Mouse (Mus musculus) neural tube, embryonic 15.5 days (tissue): Measurements from ENCODE around the gene Mphosph9. TPM values are rescaled to one million over a fixed set of nuclear protein-coding genes. Genes with fewer than 3 reads are reported as not detected.
"Not testable (repeated sequence)": the region's sequence is repeated elsewhere in the genome, so short reads cannot be mapped to it uniquely, and the experiment has no call there.

ENCODE experiments used
- ATAC-seq: fragments of 200-750 bp; cut with Nextera tagmentation; 2 replicates; pipeline ENCODE4 v1.8.0; 2017; ENCODE audit warnings: mild to moderate bottlenecking, moderate TSS enrichment, moderate library complexity; ENCODE audit not compliant: low FRiP score
- H3K27ac ChIP-seq: fragments of 300-500 bp; sonication (generic); replicated peaks from 2 replicates; pipeline ENCODE4 v1.5.1; 2015; ENCODE audit warnings: mild to moderate bottlenecking, inconsistent platforms
- H3K27me3 ChIP-seq: fragments of 300-500 bp; sonication (generic); replicated peaks from 2 replicates; pipeline ENCODE4 v1.6.1; 2015; ENCODE audit warnings: inconsistent platforms
- H3K36me3 ChIP-seq: fragments of 300-500 bp; sonication (generic); 2 replicates; pipeline ENCODE4 v1.6.1; 2015; ENCODE audit warnings: inconsistent platforms
- H3K4me1 ChIP-seq: fragments of 300-500 bp; sonication (generic); 2 replicates; pipeline ENCODE4 v1.6.1; 2015; ENCODE audit warnings: inconsistent platforms
- H3K4me2 ChIP-seq: fragments of 300-500 bp; sonication (generic); 2 replicates; pipeline ENCODE4 v1.6.1; 2015; ENCODE audit warnings: inconsistent platforms, mild to moderate bottlenecking, moderate library complexity
- H3K4me3 ChIP-seq: fragments of 300-500 bp; sonication (generic); replicated peaks from 2 replicates; pipeline ENCODE4 v1.5.1; 2015; ENCODE audit warnings: mild to moderate bottlenecking, inconsistent platforms
- H3K9ac ChIP-seq: fragments of 300-500 bp; sonication (generic); replicated peaks from 2 replicates; pipeline ENCODE4 v1.6.1; 2015; ENCODE audit warnings: mild to moderate bottlenecking, inconsistent platforms
- H3K9me3 ChIP-seq: fragments of 300-500 bp; sonication (generic); replicated peaks from 2 replicates; pipeline ENCODE4 v1.6.1; 2016; ENCODE audit warnings: inconsistent platforms
- WGBS: fragments of 180-500 bp; shearing (Covaris S2); methylation state at CpG from one replicate; pipeline ENCODE4 v1.1.7; 2015; ENCODE audit warnings: mixed read lengths; 5-methylcytosine and 5-hydroxymethylcytosine counted together
- polyA plus RNA-seq: library from polyadenylated mRNA; unstranded; fragments of >200 nt; fragmentation: Nextera tagmentation; extraction: Ambion mirVana; gene quantifications from 2 replicates; pipeline ENCODE4 v1.2.1, GENCODE M21; 2015

Gene Mphosph9
- polyA plus RNA-seq, 1 experiment from 2014 or later = 10.7 TPM

DNA sequence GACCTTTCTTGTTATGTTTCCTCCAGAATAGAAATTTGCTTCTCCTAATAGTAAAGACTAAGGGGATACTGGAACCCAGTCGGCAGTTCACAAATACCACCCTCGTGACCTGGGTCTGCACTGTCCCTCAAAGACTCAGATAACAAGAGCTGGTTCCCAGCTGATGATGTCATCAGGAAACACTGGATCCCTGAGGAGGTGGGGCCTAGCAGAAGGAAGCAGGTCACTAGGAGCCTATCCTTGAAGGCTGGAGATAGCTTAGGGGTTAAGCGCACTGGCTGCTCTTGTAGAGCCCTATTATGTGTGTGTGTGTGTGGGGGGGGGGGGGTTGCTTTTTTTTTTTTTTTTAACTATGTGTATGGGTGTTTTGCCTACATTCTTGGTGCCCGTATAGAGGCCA, 27.6 kb downstream of the Mphosph9 start:
- no peak for ATAC-seq
- H3K27ac ChIP-seq = no peak overlapping the region
- 81% methylated on average over 4 of the region's 4 CpGs for WGBS
- no peaks in the 10 kb centered on the region for H3K4me1 ChIP-seq
- peaks cover 52% of the 10 kb centered on the region for H3K36me3 ChIP-seq
- no peak overlapping the region for H3K9ac ChIP-seq
- no peak overlapping the region for H3K4me2 ChIP-seq
- no peak overlapping the region for H3K4me3 ChIP-seq
- H3K27me3 ChIP-seq = no peaks in the 10 kb centered on the region
- H3K9me3 ChIP-seq = no peaks in the 10 kb centered on the region

DNA sequence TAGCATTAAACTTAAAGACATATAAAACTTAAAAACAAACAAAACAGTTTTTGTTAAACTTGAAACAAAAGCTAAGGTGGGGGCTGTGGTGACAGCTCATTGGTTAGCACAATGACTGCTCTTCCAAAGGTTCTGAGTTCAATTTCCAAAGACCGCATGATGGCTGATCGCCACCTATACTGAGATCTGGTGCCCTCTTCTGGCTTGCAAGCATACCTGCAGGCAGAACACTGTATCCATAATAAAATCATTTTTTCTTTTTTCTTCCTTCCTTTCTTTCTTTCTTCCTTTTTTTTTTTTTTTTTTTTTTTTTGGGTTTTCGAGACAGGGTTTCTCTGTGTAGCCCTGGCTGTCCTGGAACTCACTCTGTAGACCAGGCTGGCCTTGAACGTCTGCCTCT, 28.5 kb downstream of the Mphosph9 start:
- H3K4me2 ChIP-seq, ATAC-seq, H3K27ac ChIP-seq, H3K4me3 ChIP-seq, H3K4me1 ChIP-seq, H3K9ac ChIP-seq, H3K9me3 ChIP-seq, H3K27me3 ChIP-seq: not testable (repeated sequence)
- 60% methylated on average over 3 of the region's 4 CpGs for WGBS
- H3K36me3 ChIP-seq = peaks cover 54% of the 10 kb centered on the region

DNA sequence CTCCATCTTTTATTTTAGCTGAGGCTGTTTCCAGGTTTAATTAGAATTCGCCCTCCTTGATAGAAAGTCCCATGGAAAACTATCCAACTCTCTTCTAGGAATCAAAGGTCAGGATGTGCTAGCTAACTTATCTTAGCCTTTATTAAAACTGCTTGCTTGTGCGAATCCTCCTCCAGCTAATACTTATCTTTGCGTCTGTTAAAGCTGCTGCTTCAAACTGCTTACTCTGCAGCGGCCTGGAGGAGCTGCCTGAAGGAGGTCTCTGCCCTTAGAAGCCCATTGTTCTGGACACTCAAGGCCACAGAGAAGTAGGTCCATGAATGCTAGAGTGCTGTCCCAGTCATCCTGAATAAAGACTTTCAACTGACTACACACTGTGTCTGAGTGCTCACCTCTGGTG, 31.3 kb downstream of the Mphosph9 start:
- no peak overlapping the region for H3K4me2 ChIP-seq
- no peak overlapping the region for H3K9ac ChIP-seq
- H3K4me3 ChIP-seq = no peak overlapping the region
- H3K9me3 ChIP-seq = no peaks in the 10 kb centered on the region
- 94% methylated on average over 4 of the region's 4 CpGs for WGBS
- no peak for ATAC-seq
- H3K4me1 ChIP-seq = no peaks in the 10 kb centered on the region
- H3K36me3 ChIP-seq = peaks cover 65% of the 10 kb centered on the region
- no peak overlapping the region for H3K27ac ChIP-seq
- no peaks in the 10 kb centered on the region for H3K27me3 ChIP-seq

DNA sequence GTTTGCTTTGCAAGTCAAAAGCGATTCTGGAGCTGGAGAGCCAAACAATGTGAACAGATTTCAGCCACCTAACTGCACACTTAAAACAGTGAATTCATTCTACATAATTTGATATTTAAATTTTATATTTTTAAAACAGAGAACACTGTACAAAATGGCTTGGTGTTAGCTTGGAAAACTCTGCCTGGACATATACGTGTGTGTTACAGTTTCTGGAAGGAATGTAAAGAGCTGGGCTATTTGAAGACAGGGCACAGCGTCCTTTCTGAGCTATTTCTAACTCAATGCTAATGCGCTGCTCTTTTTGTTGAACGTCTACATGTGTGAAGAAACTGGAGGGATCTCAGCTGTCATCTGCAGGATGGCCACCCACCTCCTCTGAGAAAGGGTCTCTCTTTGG, 33.8 kb downstream of the Mphosph9 start:
- Histone ChIP-seq H3K27ac (no peak overlapping the region), H3K9ac (no peak overlapping the region), H3K4me1 (no peaks in the 10 kb centered on the region), H3K36me3 (peaks cover 79% of the 10 kb centered on the region), H3K4me3 (no peak overlapping the region), H3K9me3 (no peaks in the 10 kb centered on the region), H3K27me3 (no peaks in the 10 kb centered on the region), H3K4me2 (no peak overlapping the region)
- WGBS = 94% methylated on average over 5 of the region's 5 CpGs
- ATAC-seq = no peak

DNA sequence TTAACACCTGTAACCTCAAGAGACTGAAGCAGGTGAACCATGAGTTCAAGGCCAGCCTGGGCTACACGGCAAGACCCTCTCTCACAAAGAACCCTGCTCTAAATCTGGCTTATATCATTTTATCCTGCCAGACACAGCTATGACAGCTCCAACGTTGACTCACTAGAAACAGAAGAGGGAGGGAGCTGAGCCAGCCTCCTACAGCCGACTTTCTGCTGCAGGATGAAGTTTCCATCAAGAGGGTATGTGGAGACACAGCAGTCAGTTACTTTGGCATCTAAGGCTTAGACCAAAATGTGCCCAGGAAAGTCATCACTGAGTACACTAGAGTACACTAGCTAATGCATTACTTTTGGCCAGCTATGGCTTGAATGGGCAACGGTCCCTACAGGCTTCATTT, 37.6 kb downstream of the Mphosph9 start:
- Histone ChIP-seq H3K4me1 (no peaks in the 10 kb centered on the region), H3K27ac (no peak overlapping the region), H3K9me3 (no peaks in the 10 kb centered on the region), H3K9ac (no peak overlapping the region), H3K4me2 (no peak overlapping the region), H3K27me3 (no peaks in the 10 kb centered on the region), H3K4me3 (no peak overlapping the region), H3K36me3 (peaks cover 84% of the 10 kb centered on the region)
- ATAC-seq = no peak
- 98% methylated on average over 4 of the region's 4 CpGs for WGBS

DNA sequence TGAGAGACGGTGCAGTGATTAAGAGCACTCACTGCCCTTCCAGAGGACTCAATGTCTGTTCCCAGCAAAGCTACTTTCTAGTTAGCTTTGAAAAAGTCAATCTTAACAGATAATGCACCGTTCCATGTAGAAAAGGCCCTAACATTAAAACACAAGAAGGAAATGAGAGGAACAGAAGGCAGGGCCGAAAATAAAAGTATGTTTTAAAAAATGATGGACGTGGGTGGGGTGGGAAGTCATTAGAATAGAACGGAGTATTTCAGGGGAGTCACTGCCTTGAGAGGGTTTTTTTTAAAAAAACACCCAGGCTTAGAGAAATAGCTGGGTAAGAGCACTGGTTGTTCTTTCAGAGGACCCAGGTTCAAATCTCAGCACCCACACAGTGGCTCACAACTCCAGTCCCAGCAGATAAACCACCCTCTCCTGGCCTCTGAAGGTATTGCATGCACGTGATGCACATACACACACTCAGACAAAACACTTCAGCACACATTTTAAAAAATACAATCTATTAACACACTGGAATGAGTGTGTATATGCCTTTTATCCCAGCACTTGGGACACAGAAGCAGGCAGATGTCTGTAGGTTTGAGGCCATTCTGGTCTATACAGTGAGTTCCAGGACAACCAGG, 40.0 kb downstream of the Mphosph9 start:
- H3K9ac ChIP-seq = no peak overlapping the region
- no peak overlapping the region for H3K4me3 ChIP-seq
- 100% methylated on average over 6 of the region's 6 CpGs for WGBS
- no peaks in the 10 kb centered on the region for H3K4me1 ChIP-seq
- H3K9me3 ChIP-seq = no peaks in the 10 kb centered on the region
- H3K27me3 ChIP-seq = no peaks in the 10 kb centered on the region
- ATAC-seq = no peak
- H3K27ac ChIP-seq = no peak overlapping the region
- no peak overlapping the region for H3K4me2 ChIP-seq
- peaks cover 78% of the 10 kb centered on the region for H3K36me3 ChIP-seq

DNA sequence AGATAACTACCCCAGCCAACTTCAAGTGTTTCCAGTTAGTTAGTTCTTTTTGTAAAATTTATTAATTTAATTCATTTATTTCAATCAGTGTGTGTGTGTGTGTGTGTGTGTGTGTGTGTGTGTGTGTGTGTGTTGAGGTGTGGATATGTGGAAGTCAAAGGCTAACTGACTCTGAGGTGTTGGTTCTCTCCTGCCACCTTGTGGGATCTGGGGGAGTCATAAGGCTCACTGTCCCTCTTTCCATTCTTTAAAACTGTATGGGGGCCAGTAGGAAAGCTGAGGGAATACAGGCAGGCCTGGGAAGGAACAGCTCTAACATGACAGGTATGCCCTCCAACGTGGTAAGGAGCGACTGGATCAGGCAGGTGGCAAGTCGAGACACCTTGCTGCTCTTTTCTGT, 43.4 kb downstream of the Mphosph9 start:
- Histone ChIP-seq H3K27me3 (no peaks in the 10 kb centered on the region), H3K4me1 (no peaks in the 10 kb centered on the region), H3K4me2 (no peak overlapping the region), H3K4me3 (no peak overlapping the region), H3K36me3 (peaks cover 72% of the 10 kb centered on the region), H3K27ac (no peak overlapping the region), H3K9ac (no peak overlapping the region), H3K9me3 (no peaks in the 10 kb centered on the region)
- no peak for ATAC-seq
- WGBS = 76% methylated on average over 3 of the region's 3 CpGs

DNA sequence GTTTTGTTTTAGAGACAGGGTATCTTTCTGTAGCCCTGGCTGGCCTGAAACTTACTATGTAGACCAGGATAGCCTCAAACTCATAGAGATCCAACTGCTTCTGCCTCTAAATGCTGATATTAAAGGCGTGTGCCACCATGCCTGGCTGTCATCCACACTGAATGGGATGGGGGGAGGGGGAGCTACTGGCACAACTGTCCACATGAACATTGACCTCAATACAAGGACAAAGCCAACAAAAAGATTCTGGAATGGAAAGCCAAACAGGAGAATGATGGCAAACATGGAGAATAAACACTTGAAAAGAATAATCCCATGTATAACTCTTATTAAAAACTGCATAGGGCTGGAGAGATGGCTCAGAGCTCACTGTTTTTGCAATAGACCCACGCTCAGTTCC, 44.9 kb downstream of the Mphosph9 start:
- ATAC-seq = no peak
- Histone ChIP-seq H3K36me3 (peaks cover 67% of the 10 kb centered on the region), H3K4me1 (no peaks in the 10 kb centered on the region), H3K27ac (no peak overlapping the region), H3K27me3 (no peaks in the 10 kb centered on the region), H3K4me3 (no peak overlapping the region), H3K9me3 (no peaks in the 10 kb centered on the region), H3K4me2 (no peak overlapping the region), H3K9ac (no peak overlapping the region)
- 93% methylated on average over 2 of the region's 2 CpGs for WGBS

DNA sequence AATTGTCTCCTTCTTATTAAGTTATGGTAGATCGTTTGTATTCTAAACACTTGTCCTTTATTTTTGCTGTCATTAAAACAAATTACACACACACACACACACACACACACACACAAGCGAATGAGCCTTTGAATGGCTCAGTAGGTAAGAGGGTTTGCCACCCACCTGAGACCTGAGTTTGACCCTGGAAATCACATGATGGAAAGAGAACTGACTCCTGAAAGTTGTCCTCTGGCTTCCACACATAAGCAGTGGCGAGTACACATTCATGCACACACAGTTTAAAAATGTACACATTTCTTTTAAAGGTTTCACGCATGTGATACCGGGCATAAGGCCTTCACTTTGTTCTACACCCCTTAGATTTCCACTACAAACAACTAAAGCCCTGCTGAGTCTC, 57.5 kb downstream of the Mphosph9 start:
- Histone ChIP-seq H3K4me2 (no peak overlapping the region), H3K27me3 (no peaks in the 10 kb centered on the region), H3K9me3 (no peaks in the 10 kb centered on the region), H3K4me1 (no peaks in the 10 kb centered on the region), H3K4me3 (no peak overlapping the region), H3K9ac (no peak overlapping the region), H3K27ac (no peak overlapping the region), H3K36me3 (peaks cover 29% of the 10 kb centered on the region)
- 79% methylated on average over 5 of the region's 5 CpGs for WGBS
- ATAC-seq = no peak

DNA sequence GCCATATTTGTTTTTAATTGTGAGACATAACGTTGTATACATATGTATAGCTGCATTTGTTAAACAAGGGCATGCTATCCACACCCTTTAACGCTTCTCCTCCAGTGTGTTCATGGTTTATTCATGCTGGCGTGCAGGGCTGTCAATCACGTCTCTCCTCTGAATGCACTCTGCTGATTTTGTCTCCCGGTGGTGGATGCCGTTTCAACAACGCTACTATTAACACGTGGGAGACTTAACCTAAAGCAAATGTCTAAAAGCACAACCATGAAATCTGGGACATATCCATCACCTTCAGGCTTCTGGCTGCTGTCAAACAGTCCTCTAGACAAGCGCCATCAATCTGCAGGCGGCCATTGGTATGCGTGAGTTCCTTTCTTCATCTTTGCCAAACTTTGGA, 58.1 kb downstream of the Mphosph9 start:
- peaks cover 27% of the 10 kb centered on the region for H3K36me3 ChIP-seq
- H3K4me3 ChIP-seq = no peak overlapping the region
- WGBS = 32% methylated on average over 11 of the region's 11 CpGs
- no peaks in the 10 kb centered on the region for H3K27me3 ChIP-seq
- no peaks in the 10 kb centered on the region for H3K4me1 ChIP-seq
- no peak overlapping the region for H3K9ac ChIP-seq
- no peak overlapping the region for H3K27ac ChIP-seq
- no peak for ATAC-seq
- no peak overlapping the region for H3K4me2 ChIP-seq
- H3K9me3 ChIP-seq = no peaks in the 10 kb centered on the region

DNA sequence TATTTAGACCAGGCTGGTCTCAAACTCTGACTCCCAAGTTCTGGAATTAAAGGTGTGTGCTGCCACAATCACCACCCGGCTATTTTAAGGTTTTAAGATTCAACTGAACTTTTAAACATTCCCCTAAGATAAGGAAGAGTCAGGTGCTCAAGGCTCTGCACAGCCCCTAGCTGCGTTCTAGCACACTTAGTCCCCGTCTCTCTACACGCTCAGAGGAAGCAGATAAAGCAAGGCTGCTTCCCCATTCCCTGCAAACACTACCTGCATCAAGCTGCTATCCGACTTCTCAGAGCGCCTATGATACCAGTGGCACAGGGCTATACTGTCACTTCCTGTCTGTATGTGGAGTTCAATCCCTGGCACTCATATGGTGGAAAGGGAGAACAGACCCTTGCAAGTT, 60.1 kb downstream of the Mphosph9 start:
- Histone ChIP-seq H3K36me3 (peaks cover 47% of the 10 kb centered on the region), H3K4me2 (no peak overlapping the region)
- ATAC-seq = no peak

DNA sequence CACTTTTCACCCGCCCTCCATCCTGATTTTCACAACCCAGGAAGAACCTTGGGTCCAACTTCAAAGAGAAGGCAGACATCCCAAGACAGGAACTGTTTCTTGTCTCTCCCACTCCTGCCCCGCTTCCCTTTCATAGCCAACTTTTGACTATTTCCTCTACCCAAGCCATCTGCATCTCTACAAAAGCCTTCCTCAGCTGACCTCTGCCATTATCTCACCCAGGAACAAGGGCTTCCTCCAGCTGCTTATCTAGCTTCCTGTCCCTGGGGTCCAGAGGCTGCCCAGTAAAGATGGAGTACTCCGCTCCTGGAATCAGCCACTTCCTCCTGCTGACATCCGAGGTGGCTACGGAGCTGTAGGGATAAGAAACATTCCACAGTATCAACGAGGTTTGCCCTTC, 61.0 kb downstream of the Mphosph9 start:
- Histone ChIP-seq H3K9ac (no peak overlapping the region), H3K36me3 (peaks cover 55% of the 10 kb centered on the region), H3K9me3 (no peaks in the 10 kb centered on the region), H3K4me1 (no peaks in the 10 kb centered on the region), H3K27ac (no peak overlapping the region), H3K4me3 (no peak overlapping the region), H3K4me2 (no peak overlapping the region), H3K27me3 (no peaks in the 10 kb centered on the region)
- no peak for ATAC-seq
- WGBS = 91% methylated on average over 6 of the region's 6 CpGs

More for the DNA sequence above, 60.1 kb downstream of the Mphosph9 start:
- Histone ChIP-seq H3K27me3 (no peaks in the 10 kb centered on the region), H3K4me1 (no peaks in the 10 kb centered on the region), H3K9ac (no peak overlapping the region), H3K4me3 (no peak overlapping the region), H3K9me3 (no peaks in the 10 kb centered on the region), H3K27ac (no peak overlapping the region)
- 94% methylated on average over 6 of the region's 6 CpGs for WGBS

DNA sequence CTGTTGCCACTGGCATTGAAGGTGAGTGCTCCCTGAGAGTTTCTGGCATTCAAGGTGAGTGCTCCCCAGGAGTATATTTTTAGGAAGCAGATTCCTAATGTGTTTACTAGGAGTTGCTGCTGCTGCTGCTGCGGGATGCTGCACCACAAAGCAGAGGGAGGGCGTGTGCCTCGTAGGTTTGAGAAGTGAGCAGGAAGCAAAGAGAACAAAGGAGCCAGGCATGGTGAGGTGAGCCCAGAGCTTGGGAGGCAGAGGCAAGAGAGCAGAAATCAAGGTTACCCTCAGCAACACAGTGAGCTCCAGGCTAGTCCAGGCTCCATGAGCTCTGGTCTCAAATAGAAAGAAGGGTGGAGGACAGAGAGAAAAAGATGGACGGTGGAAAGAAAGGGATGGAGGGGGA, 64.5 kb downstream of the Mphosph9 start:
- Histone ChIP-seq H3K4me2 (no peak overlapping the region), H3K4me3 (no peak overlapping the region), H3K9ac (no peak overlapping the region), H3K27ac (no peak overlapping the region), H3K4me1 (no peaks in the 10 kb centered on the region), H3K9me3 (no peaks in the 10 kb centered on the region), H3K36me3 (peaks cover 77% of the 10 kb centered on the region), H3K27me3 (no peaks in the 10 kb centered on the region)
- 86% methylated on average over 4 of the region's 4 CpGs for WGBS
- ATAC-seq = no peak
